Mouse (Mus musculus) megakaryocyte, embryonic 14.5 days (primary cell): ENCODE results near the gene Klk1. TPM values are rescaled to one million over a fixed set of nuclear protein-coding genes. Genes with fewer than 3 reads are reported as not detected.

Source experiments
- H3K27me3 ChIP-seq: replicated peaks from 2 replicates; pipeline ENCODE3; 2012; ENCODE audit warnings: inconsistent platforms
- H3K36me3 ChIP-seq: replicated peaks from 2 replicates; pipeline ENCODE3; 2012; ENCODE audit warnings: low read length, inconsistent platforms, mixed read lengths
- H3K4me1 ChIP-seq: 2 replicates; pipeline ENCODE4 v1.6.1; 2012; ENCODE audit warnings: inconsistent platforms
- H3K4me3 ChIP-seq: replicated peaks from 2 replicates; pipeline ENCODE3; 2012; ENCODE audit warnings: moderate library complexity, mild to moderate bottlenecking, inconsistent platforms
- H3K9me3 ChIP-seq: 2 replicates; pipeline ENCODE4 v1.6.1; 2012; ENCODE audit warnings: inconsistent platforms
- FLI1 ChIP-seq: IDR thresholded peaks from 2 replicates; pipeline ENCODE4 v1.6.1; 2012; ENCODE audit warnings: low read length, inconsistent platforms, mixed read lengths
- GATA1 ChIP-seq: IDR thresholded peaks from 3 replicates; pipeline ENCODE4 v1.6.1; 2012; ENCODE audit warnings: mixed read lengths, low read length, inconsistent platforms, borderline replicate concordance
- polyA plus RNA-seq: library from polyadenylated mRNA; stranded (reverse); fragments of >175 nt; gene quantifications from 2 replicates; pipeline ENCODE4 v1.2.3, GENCODE M21; 2012; ENCODE audit warnings: low replicate concordance; ENCODE audit not compliant: insufficient read depth

Gene Klk1
- polyA plus RNA-seq, 1 experiment: not detected

DNA sequence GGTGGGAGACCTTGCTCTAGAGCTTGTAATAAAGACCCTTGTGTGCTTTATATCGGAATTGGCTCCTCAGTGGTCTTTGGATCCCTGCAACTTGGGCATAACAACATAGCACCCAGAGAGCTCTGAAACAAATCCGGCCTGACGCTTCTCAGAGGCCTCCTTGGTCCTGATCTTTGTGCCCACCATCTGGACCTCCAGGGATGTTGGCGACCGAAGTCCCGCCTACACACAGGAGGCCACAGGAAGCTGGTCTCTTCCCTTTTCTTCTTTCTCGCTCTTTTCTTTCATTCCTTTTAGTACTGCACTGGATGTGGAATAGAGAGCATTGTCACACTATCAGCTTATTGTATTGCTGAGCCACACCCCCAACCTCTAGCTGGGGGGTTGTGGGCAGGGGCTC, 48.3 kb downstream of the Klk1 start:
- no peak for TF ChIP-seq GATA1
- no peak for TF ChIP-seq FLI1
- Histone ChIP-seq H3K36me3 (no peaks in the 10 kb centered on the region), H3K9me3 (peaks cover 16% of the 10 kb centered on the region), H3K4me1 (no peaks in the 10 kb centered on the region; the same call in 1 of the 2 replicates), H3K27me3 (peaks cover 37% of the 10 kb centered on the region), H3K4me3 (no peak overlapping the region)

GRCm38 (mm10) chr7:44274096-44274495, 48.9 kb downstream of the Klk1 start:
- Histone ChIP-seq H3K4me1 (no peaks in the 10 kb centered on the region; the same call in 1 of the 2 replicates), H3K36me3 (no peaks in the 10 kb centered on the region), H3K27me3 (peaks cover 34% of the 10 kb centered on the region), H3K4me3 (no peak overlapping the region), H3K9me3 (peaks cover 16% of the 10 kb centered on the region)
- TF ChIP-seq GATA1 (no peak), FLI1 (no peak)

DNA sequence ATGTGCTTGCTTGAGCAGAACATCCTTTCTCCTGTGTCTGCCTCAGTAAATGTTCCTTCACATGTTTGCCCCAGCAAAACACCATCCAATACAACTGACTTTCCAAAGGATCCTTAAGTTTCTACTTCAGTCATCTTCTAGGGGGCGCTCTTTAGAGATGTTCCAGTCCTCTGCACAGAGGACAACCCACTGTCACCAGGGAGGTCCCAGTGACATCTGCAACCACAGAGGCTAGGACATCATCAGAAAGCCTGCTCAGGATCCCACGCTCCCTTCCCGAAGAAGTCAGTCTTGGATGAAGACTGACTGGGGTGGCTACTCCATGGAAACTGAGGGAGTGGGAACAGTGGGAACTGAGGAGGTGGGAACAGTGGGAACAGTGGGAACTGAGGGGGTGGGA, 50.4 kb downstream of the Klk1 start:
- Histone ChIP-seq H3K4me3 (no peak overlapping the region), H3K4me1 (no peaks in the 10 kb centered on the region; the same call in 1 of the 2 replicates), H3K9me3 (peaks cover 16% of the 10 kb centered on the region), H3K36me3 (no peaks in the 10 kb centered on the region), H3K27me3 (peaks cover 38% of the 10 kb centered on the region)
- TF ChIP-seq GATA1 (no peak), FLI1 (no peak)

- H3K27me3 ChIP-seq: peaks cover 41% of the 10 kb centered on the region
- H3K4me3 ChIP-seq: no peak overlapping the region
- TF ChIP-seq FLI1 (no peak), GATA1 (no peak)
- H3K9me3 ChIP-seq: peaks cover 12% of the 10 kb centered on the region
- no peaks in the 10 kb centered on the region; the same call in 1 of the 2 replicates for H3K4me1 ChIP-seq
- H3K36me3 ChIP-seq: no peaks in the 10 kb centered on the region
These were observed 51.5 kb downstream of the Klk1 start for GRCm38 (mm10) chr7:44276461-44277249.

- Histone ChIP-seq H3K4me1 (no peaks in the 10 kb centered on the region; the same call in 1 of the 2 replicates), H3K9me3 (peaks cover 12% of the 10 kb centered on the region), H3K36me3 (no peaks in the 10 kb centered on the region), H3K4me3 (no peak overlapping the region), H3K27me3 (peaks cover 46% of the 10 kb centered on the region)
- TF ChIP-seq FLI1 (no peak), GATA1 (no peak)
These were observed 52.1 kb downstream of the Klk1 start for GRCm38 (mm10) chr7:44277250-44277622.

Other genes with a start within 250 kb of the Klk1 start
- gene Klk1b9, start 249.3 kb upstream of the Klk1 start, polyA plus RNA-seq: not detected in 2 replicates
- not detected in 2 replicates for gene Klk1b11, start 229.5 kb upstream of the Klk1 start, polyA plus RNA-seq
- not detected in 2 replicates for gene Klk1b26, start 213.2 kb upstream of the Klk1 start, polyA plus RNA-seq
- not detected in 2 replicates for gene Klk1b27, start 173.1 kb upstream of the Klk1 start, polyA plus RNA-seq
- not detected in 2 replicates for gene Klk1b21, start 123.0 kb upstream of the Klk1 start, polyA plus RNA-seq
- gene Klk1b22, start 112.7 kb upstream of the Klk1 start, polyA plus RNA-seq: not detected in 2 replicates
- not detected in 2 replicates for gene Klk1b16, start 88.6 kb upstream of the Klk1 start, polyA plus RNA-seq
- not detected in 2 replicates for gene Klk1b24, start 37.1 kb upstream of the Klk1 start, polyA plus RNA-seq
- gene Klk1b3, start 27.2 kb upstream of the Klk1 start, polyA plus RNA-seq: not detected in 2 replicates
- gene Klk1b4, start 17.9 kb upstream of the Klk1 start, polyA plus RNA-seq: not detected in 2 replicates
- gene Klk1b5, start 9.4 kb upstream of the Klk1 start, polyA plus RNA-seq: not detected in 2 replicates
- not detected in 2 replicates for gene Gm36864, start 10.8 kb downstream of the Klk1 start, polyA plus RNA-seq
- not detected in 2 replicates for gene 1700028J19Rik, start 21.3 kb downstream of the Klk1 start, polyA plus RNA-seq
- 90.5 and 96.5 TPM in 2 replicates for gene 2410002F23Rik, start 21.4 kb downstream of the Klk1 start, polyA plus RNA-seq
- gene Acp4, start 32.0 kb downstream of the Klk1 start, polyA plus RNA-seq: not detected in 2 replicates
- not detected in 2 replicates for gene Gm15517, start 36.1 kb downstream of the Klk1 start, polyA plus RNA-seq
- 0.92 and 1.8 TPM in 2 replicates for gene Clec11a, start 81.5 kb downstream of the Klk1 start, polyA plus RNA-seq
- gene Shank1, start 84.9 kb downstream of the Klk1 start, polyA plus RNA-seq: 0.07 TPM in 1 of 2 replicates, not detected in the other
- not detected in 2 replicates for gene Syt3, start 158.7 kb downstream of the Klk1 start, polyA plus RNA-seq
- not detected in 2 replicates for gene 1700008O03Rik, start 160.5 kb downstream of the Klk1 start, polyA plus RNA-seq
- gene Lrrc4b, start 203.7 kb downstream of the Klk1 start, polyA plus RNA-seq: not detected in 2 replicates
- not detected in 2 replicates for gene Aspdh, start 240.0 kb downstream of the Klk1 start, polyA plus RNA-seq
- 191 and 466 TPM in 2 replicates for gene Josd2, start 242.6 kb downstream of the Klk1 start, polyA plus RNA-seq